Mouse (Mus musculus) testis, adult 2 months (tissue): ENCODE measurements at regions not wholly inside any gene's neighbourhood (a gene's known extent, or its start where the extent isn't known, plus 50 kb on each side); places are given as distances from the start of the nearest gene placed in this dataset.

Experiments used
- CTCF ChIP-seq: fragments of 200-500 bp; IDR thresholded peaks from 2 replicates; pipeline ENCODE4 v1.5.1; 2012; ENCODE audit warnings: low read depth, mild to moderate bottlenecking, inconsistent platforms, low read length, moderate library complexity; ENCODE audit not compliant: control insufficient read depth, insufficient read depth, insufficient replicate concordance
- POLR2A ChIP-seq: fragments of 200-500 bp; IDR thresholded peaks from 2 replicates; pipeline ENCODE4 v1.6.1; 2012; ENCODE audit warnings: low read depth, mild to moderate bottlenecking, inconsistent platforms, low read length, moderate library complexity; ENCODE audit not compliant: control insufficient read depth

- TF ChIP-seq POLR2A (no peak), CTCF (no peak)
Measured at GRCm38 (mm10) chr16:77268926-77269325, 255.4 kb downstream of the Usp25 start.
